Mouse (Mus musculus) kidney, embryonic 16.5 days (tissue): ENCODE results near the gene Ptpro. TPM values are rescaled to one million over a fixed set of nuclear protein-coding genes. Genes with fewer than 3 reads are reported as not detected.
A peak's percentile ranks its signal among the peaks of the same experiment; 100 is the strongest.

Experiments used
- ATAC-seq: fragments of 200-750 bp; cut with Nextera tagmentation; 2 replicates; pipeline ENCODE4 v1.8.0; 2017; ENCODE audit warnings: moderate TSS enrichment; ENCODE audit not compliant: low FRiP score, low TSS enrichment
- H3K27ac ChIP-seq: fragments of 300-500 bp; sonication (generic); 2 replicates; pipeline ENCODE4 v1.5.1; 2014; ENCODE audit warnings: low read length
- H3K27me3 ChIP-seq: fragments of 300-500 bp; sonication (generic); 2 replicates; pipeline ENCODE4 v1.6.1; 2014; ENCODE audit warnings: low read length, control low read depth, mixed read lengths; ENCODE audit not compliant: insufficient read depth
- H3K36me3 ChIP-seq: fragments of 300-500 bp; sonication (generic); 2 replicates; pipeline ENCODE4 v1.6.1; 2014; ENCODE audit warnings: low read length, control low read depth, mixed read lengths; ENCODE audit not compliant: insufficient read depth
- H3K4me1 ChIP-seq: fragments of 300-500 bp; sonication (generic); 2 replicates; pipeline ENCODE4 v1.6.1; 2014; ENCODE audit warnings: low read length, control low read depth, mixed read lengths; ENCODE audit not compliant: insufficient read depth
- H3K4me2 ChIP-seq: fragments of 300-500 bp; sonication (generic); replicated peaks from 2 replicates; pipeline ENCODE4 v1.6.1; 2014; ENCODE audit warnings: low read depth, low read length
- H3K4me3 ChIP-seq: fragments of 300-500 bp; sonication (generic); 2 replicates; pipeline ENCODE4 v1.5.1; 2014; ENCODE audit warnings: mild to moderate bottlenecking, low read length
- H3K9ac ChIP-seq: fragments of 300-500 bp; sonication (generic); replicated peaks from 2 replicates; pipeline ENCODE4 v1.6.1; 2014; ENCODE audit warnings: low read length
- H3K9me3 ChIP-seq: fragments of 300-500 bp; sonication (generic); 2 replicates; pipeline ENCODE4 v1.6.1; 2016; ENCODE audit warnings: low read length, control low read depth
- WGBS: fragments of 180-500 bp; shearing (Covaris S2); extraction: QIAGEN DNeasy Blood & Tissue Kit; methylation state at CpG from one replicate; pipeline ENCODE4 v1.1.7; 2014; 5-methylcytosine and 5-hydroxymethylcytosine counted together
- polyA plus RNA-seq: library from polyadenylated mRNA; unstranded; fragments of >200 nt; fragmentation: Nextera tagmentation; extraction: Ambion mirVana; gene quantifications from 2 replicates; pipeline ENCODE4 v1.2.1, GENCODE M21; 2015

Gene Ptpro
- polyA plus RNA-seq, 1 experiment from 2014 or later = 21.7 TPM

- Histone ChIP-seq H3K36me3 (no peaks in the 10 kb centered on the region), H3K4me3 (peak overlapping the region; percentile 49; the same call in 1 of the 2 replicates), H3K27ac (no peak overlapping the region), H3K27me3 (peaks cover 29% of the 10 kb centered on the region), H3K4me1 (peaks cover 7% of the 10 kb centered on the region; the same call in 1 of the 2 replicates), H3K9ac (no peak overlapping the region), H3K4me2 (no peak overlapping the region), H3K9me3 (no peaks in the 10 kb centered on the region)
- 8% methylated on average over 7 of the region's 7 CpGs for WGBS
- ATAC-seq = no peak
Measured at GRCm38 (mm10) chr6:137253415-137253814, 1.3 kb downstream of the Ptpro start.

- Histone ChIP-seq H3K27ac (no peak overlapping the region), H3K9me3 (peaks cover 4% of the 10 kb centered on the region; the same call in 1 of the 2 replicates), H3K4me2 (no peak overlapping the region), H3K27me3 (no peaks in the 10 kb centered on the region), H3K36me3 (no peaks in the 10 kb centered on the region), H3K4me1 (no peaks in the 10 kb centered on the region), H3K9ac (no peak overlapping the region), H3K4me3 (no peak overlapping the region)
- no peak for ATAC-seq
- whole genome bisulfite sequencing = 84% methylated on average over 1 of the region's 1 CpGs
Measured at GRCm38 (mm10) chr6:137261033-137261432, 8.9 kb downstream of the Ptpro start.

- no peaks in the 10 kb centered on the region for H3K4me1 ChIP-seq
- H3K36me3 ChIP-seq = no peaks in the 10 kb centered on the region
- no peak overlapping the region for H3K27ac ChIP-seq
- peaks cover 4% of the 10 kb centered on the region; the same call in 1 of the 2 replicates for H3K9me3 ChIP-seq
- ATAC-seq = no peak
- H3K4me2 ChIP-seq = no peak overlapping the region
- H3K9ac ChIP-seq = no peak overlapping the region
- H3K27me3 ChIP-seq = no peaks in the 10 kb centered on the region
- no peak overlapping the region for H3K4me3 ChIP-seq
- 63% methylated on average over 3 of the region's 3 CpGs for WGBS
Measured at GRCm38 (mm10) chr6:137262087-137262486, 10.0 kb downstream of the Ptpro start.

- H3K9ac ChIP-seq = no peak overlapping the region
- ATAC-seq = no peak
- H3K36me3 ChIP-seq = no peaks in the 10 kb centered on the region
- H3K27me3 ChIP-seq = no peaks in the 10 kb centered on the region
- 79% methylated on average over 8 of the region's 8 CpGs for WGBS
- H3K27ac ChIP-seq = no peak overlapping the region
- H3K4me1 ChIP-seq = no peaks in the 10 kb centered on the region
- no peaks in the 10 kb centered on the region for H3K9me3 ChIP-seq
- no peak overlapping the region for H3K4me3 ChIP-seq
- H3K4me2 ChIP-seq = no peak overlapping the region
Measured at GRCm38 (mm10) chr6:137268019-137268418, 15.9 kb downstream of the Ptpro start.

- no peak for ATAC-seq
- H3K36me3 ChIP-seq = no peaks in the 10 kb centered on the region
- WGBS = 91% methylated on average over 10 of the region's 10 CpGs
Measured at GRCm38 (mm10) chr6:137268592-137268991, 16.5 kb downstream of the Ptpro start.

DNA sequence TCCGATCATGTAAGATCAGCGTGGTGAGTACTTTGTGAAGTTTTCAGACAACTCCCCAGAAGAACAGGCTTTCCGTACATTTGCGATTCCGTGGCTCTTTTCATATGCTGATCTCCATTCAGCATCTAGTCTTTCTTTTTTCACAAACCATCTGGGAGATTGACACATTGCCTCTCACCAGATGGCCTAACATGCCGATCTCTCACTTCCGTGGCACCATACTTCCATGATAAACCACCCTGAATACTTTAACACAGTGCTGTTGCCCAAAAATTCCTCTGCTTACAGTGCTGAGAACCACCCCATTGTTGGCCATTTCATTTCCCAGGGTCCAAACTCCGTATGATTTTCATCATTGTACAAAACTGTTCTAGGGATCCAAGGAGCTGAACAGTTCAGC lies 20.4 kb downstream of the Ptpro start:
- H3K27me3 ChIP-seq = no peaks in the 10 kb centered on the region
- no peak overlapping the region for H3K27ac ChIP-seq
- 96% methylated on average over 8 of the region's 8 CpGs for WGBS
- H3K4me1 ChIP-seq = no peaks in the 10 kb centered on the region
- no peaks in the 10 kb centered on the region for H3K9me3 ChIP-seq
- no peaks in the 10 kb centered on the region for H3K36me3 ChIP-seq
- H3K4me2 ChIP-seq = no peak overlapping the region
- H3K9ac ChIP-seq = no peak overlapping the region
- no peak for ATAC-seq
- no peak overlapping the region for H3K4me3 ChIP-seq

More at GRCm38 (mm10) chr6:137268592-137268991, 16.5 kb downstream of the Ptpro start:
- H3K4me3 ChIP-seq = no peak overlapping the region
- H3K9me3 ChIP-seq = no peaks in the 10 kb centered on the region
- no peaks in the 10 kb centered on the region for H3K4me1 ChIP-seq
- no peak overlapping the region for H3K9ac ChIP-seq
- no peak overlapping the region for H3K27ac ChIP-seq
- H3K27me3 ChIP-seq = no peaks in the 10 kb centered on the region
- no peak overlapping the region for H3K4me2 ChIP-seq

DNA sequence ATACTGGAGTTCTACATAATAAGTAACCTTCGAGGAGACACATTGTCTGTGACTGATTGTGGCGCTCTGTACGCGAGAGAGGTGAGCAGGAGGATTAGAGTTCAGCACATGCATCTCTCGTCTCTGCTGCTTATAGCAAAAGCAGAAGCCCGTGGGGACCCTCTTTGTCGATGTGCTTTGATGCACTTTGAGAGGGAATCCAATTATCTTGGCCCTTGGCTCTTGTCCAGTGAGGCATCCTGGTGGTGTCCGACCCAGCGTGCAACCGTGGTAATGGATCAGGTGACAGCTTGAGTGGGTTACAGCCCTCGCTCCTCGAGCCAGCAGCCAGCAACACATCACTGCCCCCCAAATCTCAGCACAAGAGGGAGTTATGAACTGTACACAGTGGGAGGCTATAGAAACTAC lies 25.5 kb downstream of the Ptpro start:
- peak; percentile 54; the same call in 1 of the 2 replicates for ATAC-seq
- Histone ChIP-seq H3K36me3 (no peaks in the 10 kb centered on the region), H3K4me2 (no peak overlapping the region), H3K27ac (no peak overlapping the region), H3K4me3 (no peak overlapping the region), H3K27me3 (no peaks in the 10 kb centered on the region), H3K9me3 (no peaks in the 10 kb centered on the region), H3K4me1 (no peaks in the 10 kb centered on the region), H3K9ac (no peak overlapping the region)
- WGBS = 42% methylated on average over 12 of the region's 12 CpGs

- no peaks in the 10 kb centered on the region for H3K36me3 ChIP-seq
- no peaks in the 10 kb centered on the region for H3K27me3 ChIP-seq
- no peak overlapping the region for H3K4me2 ChIP-seq
- no peak overlapping the region for H3K4me3 ChIP-seq
- no peaks in the 10 kb centered on the region for H3K9me3 ChIP-seq
- no peaks in the 10 kb centered on the region for H3K4me1 ChIP-seq
- H3K27ac ChIP-seq = no peak overlapping the region
- no peak overlapping the region for H3K9ac ChIP-seq
- no peak for ATAC-seq
- 55% methylated on average over 7 of the region's 7 CpGs for WGBS
Measured at GRCm38 (mm10) chr6:137279576-137279975, 27.5 kb downstream of the Ptpro start.

- Histone ChIP-seq H3K27me3 (no peaks in the 10 kb centered on the region), H3K4me2 (no peak overlapping the region), H3K36me3 (no peaks in the 10 kb centered on the region), H3K4me3 (no peak overlapping the region), H3K9ac (no peak overlapping the region), H3K4me1 (no peaks in the 10 kb centered on the region), H3K9me3 (no peaks in the 10 kb centered on the region), H3K27ac (no peak overlapping the region)
- no peak for ATAC-seq
- WGBS = 75% methylated on average over 6 of the region's 6 CpGs
Measured at GRCm38 (mm10) chr6:137281541-137282049, 29.5 kb downstream of the Ptpro start.

DNA sequence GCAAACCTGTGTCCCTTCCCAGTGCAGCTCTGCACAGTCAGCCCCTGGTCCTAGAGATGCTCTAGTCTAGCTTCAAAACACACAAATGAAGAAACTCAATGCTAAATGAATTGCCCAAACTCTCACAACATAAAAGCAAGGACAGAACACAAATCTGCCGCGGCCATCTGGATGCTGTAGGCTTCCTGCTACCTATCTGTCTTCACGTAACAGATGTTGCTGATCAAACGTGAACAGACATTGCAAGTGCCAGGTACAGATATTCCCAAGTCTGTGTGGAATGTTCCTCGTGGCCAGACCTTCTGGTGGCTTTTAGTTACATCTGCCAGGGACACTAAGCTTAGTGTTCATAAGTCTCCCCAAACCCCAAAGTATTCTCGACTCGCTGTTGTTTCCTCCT lies 29.9 kb downstream of the Ptpro start:
- ATAC-seq = no peak
- no peaks in the 10 kb centered on the region for H3K9me3 ChIP-seq
- H3K4me1 ChIP-seq = no peaks in the 10 kb centered on the region
- WGBS = 71% methylated on average over 7 of the region's 7 CpGs
- H3K9ac ChIP-seq = no peak overlapping the region
- no peaks in the 10 kb centered on the region for H3K27me3 ChIP-seq
- H3K27ac ChIP-seq = no peak overlapping the region
- H3K4me2 ChIP-seq = no peak overlapping the region
- H3K4me3 ChIP-seq = no peak overlapping the region
- no peaks in the 10 kb centered on the region for H3K36me3 ChIP-seq
